Mouse (Mus musculus): Measurements from ENCODE around the gene 1700016H13Rik.
A peak's percentile ranks its signal among the peaks of the same experiment; 100 is the strongest.

Gene 1700016H13Rik

DNA sequence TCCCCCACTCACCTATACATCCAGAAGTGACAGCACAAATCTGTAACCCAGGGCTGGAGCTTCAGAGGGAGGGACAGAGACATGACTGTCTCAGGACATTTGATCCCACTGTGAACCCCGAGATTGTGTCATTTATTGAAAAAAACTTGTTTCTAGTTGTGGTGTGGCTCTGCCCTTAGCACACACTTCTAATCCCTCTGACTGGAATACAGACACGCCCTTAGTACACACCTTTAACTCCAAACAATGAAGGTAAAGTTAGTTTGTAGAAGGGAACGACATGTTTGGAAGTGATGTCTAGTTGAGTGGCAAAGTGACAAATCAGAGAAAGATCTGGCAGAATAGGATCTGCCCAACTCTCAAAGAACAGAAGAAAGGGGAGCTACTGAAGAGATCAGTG, 16.0 kb upstream of the 1700016H13Rik start:
- DNase-seq: no peak

- DNase-seq: no peak
Observed at GRCm38 (mm10) chr5:103665876-103666275, 10.1 kb upstream of the 1700016H13Rik start.

GRCm38 (mm10) chr5:103664932-103665331, 9.1 kb upstream of the 1700016H13Rik start:
- no peak for DNase-seq

- DNase-seq: no peak
Observed at GRCm38 (mm10) chr5:103659571-103659970, 3.8 kb upstream of the 1700016H13Rik start.

DNA sequence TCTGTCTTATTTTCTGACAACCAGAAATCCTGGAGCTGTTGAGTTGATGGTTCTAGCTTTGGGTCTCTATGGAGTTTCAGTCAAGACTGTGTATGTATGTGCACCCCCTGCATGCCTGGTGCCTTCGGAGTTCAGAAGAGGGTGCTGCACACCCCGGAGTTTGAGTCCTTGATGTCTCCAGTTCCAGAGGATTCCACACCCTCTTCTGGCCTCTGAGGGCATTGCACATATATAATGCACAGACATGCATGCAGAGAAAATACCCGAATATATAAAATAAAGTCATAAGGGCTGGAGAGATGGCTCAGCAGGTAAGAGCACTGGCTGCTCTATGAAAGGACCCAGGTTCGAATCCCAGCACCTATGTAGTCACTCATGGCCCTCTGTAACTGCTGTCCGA, 3.1 kb upstream of the 1700016H13Rik start:
- no peak for DNase-seq

DNA sequence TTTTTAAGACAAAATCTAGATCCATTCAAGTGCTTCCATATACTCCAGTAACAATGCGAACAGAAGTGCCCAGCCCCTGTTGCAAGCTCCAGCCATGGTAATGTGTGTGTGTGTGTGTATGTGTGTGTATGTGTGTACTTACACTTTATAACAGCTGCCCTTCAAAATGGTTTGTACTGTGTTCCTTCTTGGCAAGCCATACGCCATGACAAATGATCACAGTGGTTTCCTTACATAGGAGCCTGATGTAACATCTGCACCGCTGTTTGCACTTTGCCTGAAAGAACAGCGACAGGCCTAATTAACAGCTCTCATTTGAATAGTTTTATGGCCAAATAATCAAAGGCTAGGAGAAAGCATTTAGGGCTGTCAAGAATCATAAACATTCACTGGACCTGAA, 1.0 kb downstream of the 1700016H13Rik start:
- no peak for DNase-seq

DNA sequence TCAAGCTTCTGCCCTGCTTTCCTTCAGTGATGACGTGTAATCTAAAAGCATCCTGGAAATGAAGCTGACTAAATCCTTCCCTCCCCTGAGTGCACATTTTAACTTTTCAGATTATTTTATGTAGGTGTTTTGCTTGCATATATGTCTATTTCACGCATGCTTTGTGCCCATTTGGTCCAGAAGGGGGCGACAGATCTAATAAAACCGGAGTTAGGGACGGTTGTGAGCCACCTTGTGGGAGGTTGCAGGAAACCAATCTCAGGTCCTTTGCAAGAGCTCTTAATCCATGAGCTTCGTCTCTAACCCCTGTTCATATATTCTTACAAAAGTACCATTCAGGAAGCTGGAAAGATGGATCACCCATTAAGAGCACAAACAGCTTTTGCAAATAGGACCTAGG, 1.6 kb downstream of the 1700016H13Rik start:
- DNase-seq: peak; percentile 29

DNA sequence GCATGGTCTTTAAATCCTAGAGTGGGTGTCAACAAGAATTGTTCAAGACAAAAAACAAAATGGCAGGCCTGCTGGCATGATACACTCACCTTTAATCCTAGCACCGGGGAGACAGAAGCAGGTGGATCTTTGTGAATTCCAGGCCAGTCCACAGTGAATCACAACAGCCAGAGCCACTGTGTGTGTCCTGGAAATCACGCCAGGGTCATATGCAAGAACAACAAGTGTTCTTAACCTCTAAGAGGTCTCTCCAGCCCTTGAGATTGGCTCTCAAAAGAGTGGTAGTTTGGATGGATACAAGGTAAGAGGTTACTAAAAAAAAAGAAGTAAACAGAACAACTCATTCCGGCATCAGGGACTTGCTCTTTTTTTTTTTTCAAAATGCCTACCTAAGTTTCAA, 8.5 kb downstream of the 1700016H13Rik start:
- no peak for DNase-seq

DNA sequence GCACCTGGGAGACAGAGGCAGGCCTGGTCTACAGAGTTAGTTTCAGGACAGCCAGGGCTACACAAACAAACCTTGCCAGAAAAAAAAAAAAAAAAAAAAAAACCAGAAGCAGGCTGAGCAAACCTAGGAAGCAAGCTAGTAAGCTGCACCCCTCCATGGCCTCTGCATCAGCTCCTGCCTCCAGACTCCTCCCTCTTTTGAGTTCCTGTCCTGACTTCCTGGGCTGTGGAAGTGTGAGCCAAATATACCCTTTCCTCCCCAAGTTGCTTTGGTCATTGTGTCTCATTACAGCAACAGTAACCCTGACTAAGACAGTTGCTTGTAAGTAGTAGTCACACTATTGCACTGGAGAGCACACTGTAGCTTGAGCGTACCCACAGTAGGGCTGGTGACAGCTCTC, 11.6 kb downstream of the 1700016H13Rik start:
- no peak for DNase-seq

DNA sequence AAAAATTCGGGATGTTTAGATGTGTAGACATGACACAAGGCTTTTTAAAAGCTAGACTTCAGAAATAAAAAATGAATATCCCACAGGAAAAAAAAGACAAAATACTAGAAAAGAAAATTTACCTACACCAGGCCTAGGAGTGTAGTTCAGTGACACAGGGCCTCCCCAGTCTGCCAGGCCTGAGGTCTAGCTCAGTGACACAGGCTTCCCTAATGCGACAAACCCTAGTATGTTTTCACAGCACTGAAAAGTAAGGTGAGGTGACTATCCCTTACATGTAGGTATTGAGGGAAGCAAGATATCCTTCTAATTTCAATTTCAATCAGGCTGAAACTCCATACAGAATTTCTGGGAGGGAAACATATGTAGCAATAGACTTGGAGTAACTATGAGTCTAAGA, 18.6 kb downstream of the 1700016H13Rik start:
- no peak for DNase-seq

DNA sequence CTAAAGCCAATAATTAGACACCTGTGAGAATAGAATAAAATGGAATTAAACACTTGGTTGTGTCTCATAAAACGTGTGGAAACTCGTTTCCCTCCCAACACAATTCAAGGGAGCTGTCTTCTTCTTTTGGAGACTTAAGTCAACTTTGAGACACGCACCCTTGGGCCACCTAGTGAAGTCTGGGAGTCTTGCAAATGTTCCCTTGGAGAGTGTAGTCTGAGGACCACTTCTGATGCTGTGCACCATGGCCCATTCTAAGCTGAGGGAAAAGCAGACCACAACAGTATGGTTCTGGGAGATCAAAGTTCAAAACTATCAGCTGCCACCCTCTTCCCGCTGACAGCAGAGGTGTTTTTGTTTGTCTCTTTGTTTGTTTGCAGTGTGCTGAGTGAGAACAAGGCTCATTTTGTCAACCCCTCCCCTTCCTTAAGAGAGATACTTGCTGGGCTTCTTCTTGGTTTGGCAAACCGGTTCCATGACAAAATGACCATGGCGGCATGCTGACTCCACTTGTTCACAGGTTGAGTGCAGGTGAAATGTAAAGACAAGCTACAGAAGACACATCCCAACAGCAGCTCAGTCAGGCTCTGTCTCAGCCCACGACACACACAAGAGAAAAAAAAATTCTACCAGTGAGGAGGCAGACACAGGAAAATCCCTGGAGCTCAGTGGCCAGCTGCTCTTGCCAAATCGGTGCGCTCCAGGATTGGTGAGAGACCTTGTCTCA, 25.8 kb downstream of the 1700016H13Rik start:
- DNase-seq: no peak

- peak; percentile 71 for DNase-seq
Observed at GRCm38 (mm10) chr5:103629111-103629764, 26.6 kb downstream of the 1700016H13Rik start, which contains the start of gene Slc10a6. TSS of gene Slc10a6 (minus strand) at chr5:103629403.

DNA sequence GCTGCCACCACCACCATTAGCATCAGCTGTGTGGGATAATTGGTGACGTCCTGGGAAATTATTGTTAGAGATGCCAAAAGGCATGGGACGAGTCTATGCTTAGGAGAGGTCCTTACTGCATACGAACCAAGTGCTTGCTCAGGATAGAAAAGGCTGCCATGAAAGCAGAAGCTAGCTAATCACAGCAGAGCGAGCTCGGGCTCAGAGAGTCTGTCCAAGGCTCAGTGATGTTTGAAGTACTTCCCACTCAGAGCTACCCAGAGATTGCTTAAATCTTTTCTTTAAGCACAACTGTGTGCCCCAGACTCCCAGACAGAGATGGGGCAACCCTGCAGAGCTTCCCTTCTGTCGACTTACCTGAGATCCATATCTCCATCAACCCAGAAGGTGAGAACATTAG, 27.3 kb downstream of the 1700016H13Rik start:
- no peak for DNase-seq

GRCm38 (mm10) chr5:103624831-103625230, 31.0 kb downstream of the 1700016H13Rik start:
- no peak for DNase-seq

- DNase-seq: no peak
Observed at GRCm38 (mm10) chr5:103622321-103622720, 33.5 kb downstream of the 1700016H13Rik start.

DNA sequence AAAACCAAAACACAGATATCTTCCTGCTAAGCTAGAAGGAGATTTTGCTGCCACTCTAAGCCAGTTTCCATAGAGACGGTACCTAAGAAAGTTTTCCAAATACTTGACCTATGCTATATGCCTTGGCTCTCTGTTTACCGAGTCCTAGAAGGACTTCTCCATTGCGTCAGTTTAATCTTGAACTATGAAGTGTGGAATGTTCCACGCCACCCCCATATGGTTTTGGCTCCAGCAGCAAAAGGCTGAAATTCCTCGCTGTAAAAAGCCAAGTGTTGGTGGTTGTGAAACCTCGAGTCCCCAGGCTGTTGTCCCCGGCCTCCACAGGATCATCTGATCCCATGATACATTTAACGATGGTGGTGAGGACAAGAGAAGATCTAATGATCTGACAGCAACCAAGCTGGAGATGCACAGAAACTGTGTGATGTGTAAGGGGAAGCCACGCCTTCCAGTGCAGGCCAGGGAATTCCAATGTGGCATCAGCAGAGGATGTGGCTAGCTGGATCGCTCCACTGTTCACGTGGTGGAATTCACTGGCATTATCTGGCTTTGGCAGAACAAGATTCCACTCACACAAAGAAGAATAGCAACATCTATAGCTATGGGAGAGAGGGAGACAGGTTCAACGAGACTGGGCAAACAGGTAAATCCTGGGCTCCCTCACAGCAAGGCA, 35.4 kb downstream of the 1700016H13Rik start:
- no peak for DNase-seq

DNA sequence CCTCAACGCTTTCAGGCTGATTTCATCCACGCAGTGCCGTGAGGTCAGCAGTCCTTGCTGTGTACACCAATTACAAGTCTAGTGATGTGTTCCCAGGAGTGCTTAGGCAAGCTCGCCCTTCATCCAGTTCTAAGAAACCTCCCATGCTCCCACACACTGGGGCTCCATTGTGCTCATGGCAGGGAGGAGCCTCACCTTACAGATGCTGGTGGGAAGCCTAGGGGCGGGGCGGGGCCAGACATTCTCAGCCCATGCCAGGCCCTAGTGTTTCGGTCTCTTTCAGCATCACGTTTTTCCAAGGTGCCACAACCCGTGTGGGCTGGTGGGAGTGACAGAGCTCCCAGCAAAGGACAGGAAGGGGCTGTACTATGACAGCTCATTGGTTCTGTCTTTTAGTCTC, 38.6 kb downstream of the 1700016H13Rik start:
- no peak for DNase-seq

DNA sequence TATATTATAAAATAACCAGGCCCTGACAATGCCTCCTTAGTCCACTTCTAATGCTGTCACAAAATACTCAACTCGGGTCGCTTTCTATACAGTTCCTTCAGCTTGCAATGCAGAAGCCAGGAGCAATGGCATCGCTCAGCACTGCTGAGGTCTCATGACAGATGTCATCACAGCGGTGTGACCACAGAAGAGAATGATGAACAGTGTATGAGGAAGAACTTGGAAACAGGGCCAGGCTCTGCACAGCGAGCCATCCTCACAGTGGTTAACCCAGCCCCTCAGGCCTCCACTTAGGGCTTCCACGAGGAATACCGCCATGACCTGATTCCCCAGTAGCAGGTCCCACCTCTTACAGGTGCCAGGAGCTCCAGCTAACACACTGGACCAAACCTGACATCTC, 41.5 kb downstream of the 1700016H13Rik start:
- DNase-seq: no peak

- no peak for DNase-seq
Observed at GRCm38 (mm10) chr5:103612316-103612715, 43.5 kb downstream of the 1700016H13Rik start.

GRCm38 (mm10) chr5:103610856-103611472, 44.8 kb downstream of the 1700016H13Rik start:
- no peak for DNase-seq

DNA sequence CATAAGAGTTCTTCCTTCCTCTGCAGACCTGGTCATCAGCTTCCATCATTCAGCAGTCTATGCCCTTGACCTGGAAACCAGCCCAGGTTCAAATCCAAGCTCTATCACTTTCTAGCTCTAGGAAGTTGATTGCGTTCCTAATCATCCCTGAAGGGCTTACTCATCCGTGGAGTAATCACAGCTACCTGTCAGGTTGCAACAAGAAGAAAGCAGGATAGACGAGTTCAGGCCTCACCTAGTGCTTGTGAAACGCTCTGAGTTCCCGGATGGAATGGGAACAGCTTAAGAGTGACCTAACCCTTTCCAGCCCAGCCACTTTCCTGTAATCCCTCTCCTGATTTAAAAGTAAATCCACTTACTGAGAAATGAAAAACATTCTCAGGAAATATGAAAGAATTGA, 45.7 kb downstream of the 1700016H13Rik start:
- no peak for DNase-seq

DNA sequence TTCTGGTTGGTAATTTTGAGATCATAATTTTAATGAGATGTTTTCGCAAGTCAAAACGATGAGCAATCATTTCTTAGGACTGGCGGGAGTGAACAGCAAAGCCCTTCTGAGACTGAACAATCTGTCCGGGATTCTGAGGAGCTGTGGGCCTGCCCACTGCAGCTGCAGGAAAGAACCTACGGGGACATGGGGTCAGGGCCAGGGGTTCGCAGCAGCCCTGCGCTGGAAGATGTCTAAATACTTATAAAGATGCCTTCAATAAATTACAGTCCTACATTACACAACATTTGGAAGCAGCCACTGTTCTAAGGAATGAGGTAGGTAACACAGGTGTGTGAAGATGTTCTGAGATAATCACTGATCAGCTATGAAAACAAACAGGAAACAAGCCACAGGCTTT, 50.1 kb downstream of the 1700016H13Rik start:
- DNase-seq: no peak

DNA sequence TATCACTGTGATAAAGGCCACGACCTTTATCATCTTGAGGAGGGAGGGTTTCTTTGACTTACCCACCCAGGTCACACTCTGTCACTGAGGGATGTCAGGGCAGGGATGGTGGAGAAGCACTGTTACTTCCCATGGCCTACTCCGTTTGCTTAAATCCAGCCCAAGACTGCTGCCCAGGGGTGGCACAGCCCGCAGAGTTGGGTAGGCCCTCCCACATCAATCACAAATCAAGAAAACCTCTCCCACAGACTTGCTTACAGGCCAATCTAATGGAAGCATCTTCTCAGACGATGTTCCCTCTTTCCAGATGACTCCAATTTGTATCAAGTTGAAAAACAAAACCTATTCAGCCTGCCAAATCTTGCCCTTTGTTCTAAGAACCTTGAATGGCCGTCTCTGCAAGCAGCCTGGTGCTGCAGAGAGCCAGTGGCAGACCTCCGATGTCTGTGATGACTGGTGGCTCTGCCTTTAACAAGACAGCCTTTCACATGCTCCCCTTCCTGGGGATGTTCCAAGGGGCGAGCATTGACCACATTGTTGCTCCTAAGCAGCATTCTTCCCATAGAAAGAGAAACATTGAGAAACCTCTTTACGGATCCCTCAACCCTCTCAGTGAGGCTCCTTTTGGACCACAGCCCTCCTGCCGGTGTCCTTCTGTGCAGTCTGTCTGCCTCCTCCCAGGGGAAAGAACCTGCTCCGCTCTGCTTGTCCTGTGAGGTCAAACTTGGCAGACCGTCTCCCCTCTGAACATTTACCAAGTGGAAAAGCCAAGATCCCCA, 52.5 kb downstream of the 1700016H13Rik start:
- DNase-seq: no peak

Data from kidney, adult 18-20 months (tissue).